Mouse (Mus musculus) limb, embryonic 11.5 days (tissue): ENCODE data around the gene Aktip. TPM values are rescaled to one million over a fixed set of nuclear protein-coding genes. Genes with fewer than 3 reads are reported as not detected.
A peak's percentile ranks its signal among the peaks of the same experiment; 100 is the strongest.

Experiments
- ATAC-seq: fragments of 200-750 bp; cut with Nextera tagmentation; 2 replicates; pipeline ENCODE4 v1.8.0; 2017; ENCODE audit warnings: low read depth; ENCODE audit not compliant: insufficient number of reproducible peaks, low FRiP score, low TSS enrichment
- DNase-seq: peaks from one replicate; pipeline ENCODE4 v3.0.0-alpha.2; 2015; ENCODE audit warnings: low spot score
- H3K27ac ChIP-seq: fragments of 300-500 bp; sonication (generic); replicated peaks from 2 replicates; pipeline ENCODE4 v1.5.1; 2014; ENCODE audit warnings: low read depth, mild to moderate bottlenecking, low read length
- H3K27me3 ChIP-seq: fragments of 300-500 bp; sonication (generic); 2 replicates; pipeline ENCODE4 v1.6.1; 2014; ENCODE audit warnings: mild to moderate bottlenecking, low read length, mixed read lengths; ENCODE audit not compliant: control insufficient read depth, insufficient read depth
- H3K36me3 ChIP-seq: fragments of 300-500 bp; sonication (generic); 2 replicates; pipeline ENCODE4 v1.6.1; 2014; ENCODE audit warnings: mild to moderate bottlenecking, low read length, moderate library complexity, mixed read lengths; ENCODE audit not compliant: control insufficient read depth, insufficient read depth
- H3K4me1 ChIP-seq: fragments of 300-500 bp; sonication (generic); 2 replicates; pipeline ENCODE4 v1.6.1; 2014; ENCODE audit warnings: low read length, mixed read lengths; ENCODE audit not compliant: control insufficient read depth, insufficient read depth
- H3K4me2 ChIP-seq: fragments of 300-500 bp; sonication (generic); 2 replicates; pipeline ENCODE4 v1.6.1; 2014; ENCODE audit warnings: low read depth, mild to moderate bottlenecking, moderate library complexity; ENCODE audit not compliant: severe bottlenecking
- H3K4me3 ChIP-seq: fragments of 300-500 bp; sonication (generic); 2 replicates; pipeline ENCODE4 v1.5.1; 2014; ENCODE audit warnings: low read depth, low read length
- H3K9ac ChIP-seq: fragments of 300-500 bp; sonication (generic); 2 replicates; pipeline ENCODE4 v1.6.1; 2014; ENCODE audit warnings: mild to moderate bottlenecking, low read length
- H3K9me3 ChIP-seq: fragments of 300-500 bp; sonication (generic); 2 replicates; pipeline ENCODE4 v1.6.1; 2016; ENCODE audit warnings: low read length; ENCODE audit not compliant: control insufficient read depth
- WGBS: fragments of 180-500 bp; shearing (Covaris S2); extraction: QIAGEN DNeasy Blood & Tissue Kit; methylation state at CpG from one replicate; pipeline ENCODE4 v1.1.7; 2014; 5-methylcytosine and 5-hydroxymethylcytosine counted together
- polyA plus RNA-seq: library from polyadenylated mRNA; unstranded; fragments of >200 nt; fragmentation: Nextera tagmentation; extraction: Ambion mirVana; gene quantifications from 2 replicates; pipeline ENCODE4 v1.2.1, GENCODE M21; 2014

The Aktip gene
- polyA plus RNA-seq, 1 experiment from 2014 or later = 45.4 TPM

DNA sequence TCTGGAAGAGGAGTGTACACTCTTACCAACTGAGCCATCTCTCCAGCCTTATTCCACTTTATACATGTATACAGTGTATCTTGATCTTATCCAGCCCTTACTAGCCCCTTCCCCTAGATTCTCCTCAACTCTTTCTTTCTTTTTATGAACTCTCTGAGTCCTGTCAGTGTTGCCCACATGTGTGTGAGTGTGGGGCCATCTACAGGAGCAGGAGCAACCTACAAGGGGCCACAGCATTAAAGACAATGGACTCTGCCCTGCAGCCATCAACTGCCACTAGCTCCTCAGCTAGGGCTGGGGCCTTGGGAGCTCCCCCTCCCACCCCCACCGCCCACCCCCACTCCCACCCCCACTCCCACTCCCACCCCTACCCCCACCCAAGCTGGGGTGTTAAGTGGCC, 22.1 kb downstream of the Aktip start:
- H3K36me3 ChIP-seq = no peaks in the 10 kb centered on the region
- no peak for DNase-seq
- H3K27me3 ChIP-seq = no peaks in the 10 kb centered on the region
- 53% methylated on average over 1 of the region's 1 CpGs for WGBS
- H3K4me2 ChIP-seq = no peak overlapping the region
- H3K9me3 ChIP-seq = no peaks in the 10 kb centered on the region
- no peak overlapping the region for H3K27ac ChIP-seq
- ATAC-seq = no peak
- no peak overlapping the region for H3K4me3 ChIP-seq
- no peaks in the 10 kb centered on the region for H3K4me1 ChIP-seq
- no peak overlapping the region for H3K9ac ChIP-seq

DNA sequence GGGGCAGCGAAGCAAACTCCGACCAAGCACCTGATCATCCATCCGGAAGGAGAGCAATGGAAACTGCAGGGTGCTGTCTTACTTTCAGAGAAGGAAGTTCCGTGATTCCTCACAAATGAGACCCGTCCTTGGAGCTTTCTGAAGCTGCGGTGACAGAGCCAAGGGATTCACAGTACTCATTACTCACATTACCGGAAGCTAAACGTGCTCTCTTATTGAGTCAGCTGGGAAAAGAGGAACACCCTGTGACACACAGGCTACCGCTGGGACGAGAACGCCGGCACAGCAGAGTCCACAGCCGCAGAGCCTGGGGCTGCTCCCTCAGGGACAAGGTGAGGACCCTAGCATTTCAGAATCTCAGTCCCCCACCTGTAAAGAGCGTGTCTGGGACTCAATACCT, 23.6 kb downstream of the Aktip start:
- no peak for DNase-seq
- Histone ChIP-seq H3K4me1 (no peaks in the 10 kb centered on the region), H3K27me3 (no peaks in the 10 kb centered on the region), H3K36me3 (no peaks in the 10 kb centered on the region), H3K9me3 (no peaks in the 10 kb centered on the region), H3K27ac (no peak overlapping the region), H3K4me3 (no peak overlapping the region), H3K9ac (no peak overlapping the region), H3K4me2 (no peak overlapping the region)
- 80% methylated on average over 14 of the region's 14 CpGs for WGBS
- no peak for ATAC-seq

DNA sequence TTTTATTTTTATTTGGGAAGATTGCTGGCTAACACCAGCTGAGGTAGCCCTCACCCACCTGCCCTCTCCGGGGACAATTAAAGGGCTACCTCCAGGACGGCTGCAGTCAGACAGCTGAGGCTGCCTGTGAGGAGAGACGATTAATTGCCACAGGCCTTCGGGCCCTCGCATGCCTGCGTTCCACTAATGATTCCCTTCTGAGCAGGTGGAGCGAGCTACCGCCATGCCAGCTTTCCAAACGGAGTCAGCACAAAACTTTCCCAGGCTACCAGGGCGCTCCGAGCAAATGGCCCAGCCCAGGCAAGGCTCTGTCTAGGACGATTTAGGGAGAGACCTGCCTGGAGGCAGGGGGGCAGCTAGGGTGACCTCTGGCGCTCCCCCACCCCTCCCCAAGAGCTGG, 28.2 kb downstream of the Aktip start:
- Histone ChIP-seq H3K4me2 (no peak overlapping the region), H3K9me3 (no peaks in the 10 kb centered on the region), H3K27me3 (no peaks in the 10 kb centered on the region), H3K4me1 (no peaks in the 10 kb centered on the region), H3K36me3 (no peaks in the 10 kb centered on the region), H3K4me3 (no peak overlapping the region), H3K27ac (no peak overlapping the region), H3K9ac (no peak overlapping the region)
- 23% methylated on average over 13 of the region's 13 CpGs for WGBS
- DNase-seq (peak; percentile 53), ATAC-seq (no peak)

DNA sequence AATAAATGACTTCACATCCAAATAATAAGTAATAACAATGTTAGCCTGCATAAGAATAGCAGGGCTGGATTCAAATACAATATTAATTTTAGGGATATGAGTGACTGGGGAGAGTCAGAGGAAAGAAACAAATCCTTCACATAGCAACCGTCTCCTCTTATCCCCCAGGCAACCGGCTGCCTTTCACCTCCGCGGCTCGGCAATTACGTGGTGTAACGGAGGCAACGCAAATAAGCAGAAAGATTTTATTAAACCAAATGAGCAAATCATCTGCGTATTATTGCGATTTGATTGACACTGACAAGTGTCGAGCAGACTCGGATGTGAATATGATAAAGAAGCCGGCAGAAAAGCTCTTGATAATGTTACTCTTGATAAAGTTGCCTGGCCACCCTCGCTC, 28.9 kb downstream of the Aktip start:
- no peak for DNase-seq
- Histone ChIP-seq H3K9ac (no peak overlapping the region), H3K9me3 (no peaks in the 10 kb centered on the region), H3K4me3 (no peak overlapping the region), H3K36me3 (no peaks in the 10 kb centered on the region), H3K4me2 (no peak overlapping the region), H3K4me1 (no peaks in the 10 kb centered on the region), H3K27ac (no peak overlapping the region), H3K27me3 (no peaks in the 10 kb centered on the region)
- ATAC-seq = no peak
- 61% methylated on average over 14 of the region's 14 CpGs for WGBS

DNA sequence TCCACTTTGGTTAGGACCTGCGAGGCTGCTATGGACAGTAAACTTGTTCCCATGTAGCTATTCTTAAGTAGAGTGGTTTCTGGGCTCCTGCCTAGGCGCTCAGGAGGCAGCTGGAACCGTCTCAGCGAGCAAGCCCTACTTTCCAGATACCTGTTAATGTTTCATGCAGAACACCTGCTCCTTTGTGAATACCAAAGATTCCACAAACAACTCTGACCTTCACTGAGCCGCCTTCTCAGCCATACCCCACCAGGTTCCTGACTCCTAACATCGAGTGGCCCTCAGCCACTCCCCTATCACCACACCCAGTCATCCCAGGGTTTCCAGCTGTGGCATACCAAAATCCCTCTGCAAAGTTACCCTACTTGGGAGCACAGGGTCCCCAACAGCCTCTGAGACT, 29.6 kb downstream of the Aktip start:
- Histone ChIP-seq H3K4me2 (no peak overlapping the region), H3K9ac (no peak overlapping the region), H3K36me3 (no peaks in the 10 kb centered on the region), H3K9me3 (no peaks in the 10 kb centered on the region), H3K27ac (no peak overlapping the region), H3K4me1 (no peaks in the 10 kb centered on the region), H3K4me3 (no peak overlapping the region), H3K27me3 (no peaks in the 10 kb centered on the region)
- DNase-seq (no peak), ATAC-seq (no peak)
- WGBS = 78% methylated on average over 6 of the region's 6 CpGs

DNA sequence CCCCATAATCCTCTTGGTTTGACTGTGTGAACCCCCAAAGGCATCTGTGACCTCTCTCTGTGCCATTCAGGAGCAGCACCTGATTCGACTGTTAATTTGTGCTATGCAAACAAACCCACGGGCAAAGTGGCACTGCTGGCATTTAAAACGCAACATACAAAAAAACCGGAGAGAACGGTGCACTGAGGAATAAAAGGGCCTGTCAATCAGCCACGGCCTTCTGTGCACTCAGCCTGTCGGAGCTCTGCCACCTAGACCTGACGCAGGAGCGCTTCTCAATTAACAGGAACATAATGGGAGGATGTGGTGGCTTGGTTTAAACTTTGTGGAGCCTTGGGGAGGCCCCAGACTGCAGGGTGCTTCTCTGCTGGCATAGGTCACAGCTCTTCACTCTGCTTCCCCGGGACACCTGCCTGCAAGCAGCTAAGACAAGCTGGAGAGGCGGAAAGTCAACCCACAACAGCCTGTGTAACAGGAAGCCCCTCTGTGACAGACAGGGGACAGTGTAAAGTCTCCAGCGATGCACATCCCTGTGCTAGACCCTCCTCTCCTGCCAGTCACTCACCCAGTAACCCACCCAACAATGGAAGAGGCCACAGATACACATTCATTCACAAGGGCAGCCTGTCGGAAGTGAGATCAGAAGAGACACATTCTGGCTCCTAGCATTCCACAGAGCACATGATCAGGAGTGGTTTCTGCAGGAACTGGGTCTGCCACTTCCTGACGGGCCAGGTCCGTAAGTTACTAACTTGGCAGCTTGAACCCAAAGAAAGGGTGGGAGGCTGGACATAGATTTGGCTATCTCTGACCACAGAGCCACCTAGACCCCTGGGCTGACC, 39.6 kb downstream of the Aktip start:
- Histone ChIP-seq H3K4me1 (no peaks in the 10 kb centered on the region), H3K27ac (no peak overlapping the region), H3K27me3 (no peaks in the 10 kb centered on the region), H3K4me2 (no peak overlapping the region), H3K4me3 (no peak overlapping the region), H3K9me3 (no peaks in the 10 kb centered on the region), H3K9ac (no peak overlapping the region), H3K36me3 (no peaks in the 10 kb centered on the region)
- WGBS = 79% methylated on average over 15 of the region's 15 CpGs
- ATAC-seq = no peak
- DNase-seq = no peak

DNA sequence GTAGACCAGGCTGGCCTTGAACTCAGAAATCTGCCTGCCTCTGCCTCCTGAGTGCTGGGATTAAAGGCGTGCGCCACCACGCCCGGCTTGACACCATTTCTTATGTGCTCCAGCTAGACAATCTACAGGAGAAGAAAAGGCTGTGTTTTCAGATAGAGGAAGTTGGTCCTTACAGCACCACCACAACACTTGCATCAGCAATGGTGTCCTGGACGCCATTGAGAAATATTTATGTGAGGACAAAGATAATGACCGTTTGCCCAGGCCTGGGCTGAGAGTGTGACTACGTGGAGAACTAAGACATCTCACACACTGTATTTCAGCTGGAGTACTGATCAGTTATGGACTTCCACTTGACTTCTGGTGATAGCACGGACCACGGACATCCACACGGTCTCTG, 41.2 kb downstream of the Aktip start:
- ATAC-seq = no peak
- H3K36me3 ChIP-seq = no peaks in the 10 kb centered on the region
- no peaks in the 10 kb centered on the region; the same call in 1 of the 2 replicates for H3K9me3 ChIP-seq
- 93% methylated on average over 10 of the region's 10 CpGs for WGBS
- no peak for DNase-seq
- H3K4me3 ChIP-seq = no peak overlapping the region
- H3K4me1 ChIP-seq = no peaks in the 10 kb centered on the region
- no peak overlapping the region for H3K27ac ChIP-seq
- no peak overlapping the region for H3K4me2 ChIP-seq
- H3K9ac ChIP-seq = no peak overlapping the region
- H3K27me3 ChIP-seq = no peaks in the 10 kb centered on the region

DNA sequence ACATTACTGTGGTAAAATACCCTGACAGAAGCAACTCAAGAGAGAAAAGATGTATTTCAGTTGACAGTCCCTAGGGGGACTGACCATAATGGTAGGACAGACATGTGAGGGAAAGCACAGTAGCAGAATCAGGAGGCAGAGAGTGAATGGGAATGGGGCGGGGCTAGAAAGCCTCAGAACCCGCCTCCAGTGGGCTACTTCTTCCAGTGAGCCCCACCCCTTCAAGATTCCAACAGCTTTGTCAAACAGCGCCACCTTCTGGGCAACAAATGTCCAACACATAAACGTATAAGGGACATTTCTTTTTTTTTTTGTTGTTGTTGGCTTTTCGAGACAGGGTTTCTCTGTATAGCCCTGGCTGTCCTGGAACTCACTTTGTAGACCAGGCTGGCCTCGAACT, 45.2 kb downstream of the Aktip start:
- Histone ChIP-seq H3K27me3 (no peaks in the 10 kb centered on the region), H3K9ac (no peak overlapping the region), H3K27ac (no peak overlapping the region), H3K4me1 (no peaks in the 10 kb centered on the region), H3K9me3 (no peaks in the 10 kb centered on the region; the same call in 1 of the 2 replicates), H3K36me3 (no peaks in the 10 kb centered on the region), H3K4me2 (no peak overlapping the region), H3K4me3 (no peak overlapping the region)
- ATAC-seq (no peak), DNase-seq (no peak)
- WGBS = 47% methylated on average over 6 of the region's 6 CpGs

DNA sequence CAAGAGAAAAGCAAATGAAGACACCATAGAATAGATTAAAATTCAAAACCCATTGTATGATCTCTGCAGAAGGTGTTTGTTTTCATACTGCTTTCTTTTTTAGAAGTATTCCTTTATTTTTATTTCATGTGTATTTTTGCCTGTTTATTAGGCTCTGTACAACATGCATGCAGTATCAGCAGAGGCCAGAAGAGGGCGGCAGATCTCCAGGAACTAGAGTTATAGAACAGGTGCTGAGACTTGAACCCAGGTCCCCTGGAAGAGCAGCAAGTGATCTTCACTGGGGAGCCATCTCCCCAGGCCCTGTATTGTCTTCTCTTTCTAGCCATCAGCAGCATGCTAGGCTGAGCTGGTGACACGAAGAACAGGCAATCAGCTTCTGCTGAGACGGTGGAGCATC, 45.9 kb downstream of the Aktip start:
- Histone ChIP-seq H3K36me3 (no peaks in the 10 kb centered on the region), H3K4me1 (peaks cover 1% of the 10 kb centered on the region; the same call in 1 of the 2 replicates), H3K4me3 (no peak overlapping the region), H3K9me3 (no peaks in the 10 kb centered on the region; the same call in 1 of the 2 replicates), H3K4me2 (no peak overlapping the region), H3K27ac (no peak overlapping the region), H3K27me3 (no peaks in the 10 kb centered on the region), H3K9ac (no peak overlapping the region)
- 75% methylated on average over 3 of the region's 3 CpGs for WGBS
- ATAC-seq (no peak), DNase-seq (no peak)
